9 mouse cellular contexts compared by ENCODE assay signal in genomic region chr11:115173549-115174339, GRCm38 (mm10). TPM values are rescaled to one million over a fixed set of nuclear protein-coding genes. Genes with fewer than 3 reads are reported as not detected.
DNase-seq lines count a peak whose midpoint lies in the region; ATAC-seq and TF ChIP-seq lines count a peak whose summit lies in the region.
"Had no signal": no experiment of that assay in that cellular context is flagged by ENCODE, and none has a peak within 500 bp of the region (broad histone marks: within the 10 kb centered on the region; RNA-seq: fewer than 3 reads in every experiment).

No protein-coding gene starts in this region.

- H3K4me3 ChIP-seq in neural tube, embryonic 13.5 days: no peak overlapping the region
- no peak overlapping the region for H3K4me3 ChIP-seq in hindbrain, embryonic 16.5 days (ENCODE audit: low read length)
- no peak overlapping the region for H3K4me3 ChIP-seq in liver, embryonic 16.5 days (ENCODE audit: low read depth, low read length)
- no peak overlapping the region for H3K4me3 ChIP-seq in cerebellum, adult 2 months (replicated peaks; ENCODE audit: insufficient read depth, low read depth, low read length)

- H3K9ac ChIP-seq in neural tube, embryonic 13.5 days: no peak overlapping the region
- H3K9ac ChIP-seq in hindbrain, embryonic 16.5 days (ENCODE audit: low read depth, low read length): no peak overlapping the region; the same call in 1 of the 2 replicates
- H3K9ac ChIP-seq in liver, embryonic 16.5 days (ENCODE audit: low read depth, low read length): no peak overlapping the region; the same call in 1 of the 2 replicates

- peak overlapping the region; percentile 11; the same call in 1 of the 2 replicates for H3K4me2 ChIP-seq in neural tube, embryonic 13.5 days
- H3K4me2 ChIP-seq in hindbrain, embryonic 16.5 days (ENCODE audit: low read length): peak overlapping the region; percentile 23
- H3K4me2 ChIP-seq in liver, embryonic 16.5 days (ENCODE audit: low read depth, low read length): peak overlapping the region; percentile 14; the same call in 1 of the 2 replicates

- ATAC-seq in neural tube, embryonic 13.5 days (ENCODE audit: low read depth): no peak
- no peak for ATAC-seq in hindbrain, embryonic 16.5 days
- ATAC-seq in liver, embryonic 16.5 days (ENCODE audit: low read depth): no peak

- no peaks in the 10 kb centered on the region for H3K36me3 ChIP-seq in neural tube, embryonic 13.5 days
- H3K36me3 ChIP-seq in hindbrain, embryonic 16.5 days (ENCODE audit: control insufficient read depth, insufficient read depth, low read length): no peaks in the 10 kb centered on the region
- no peaks in the 10 kb centered on the region for H3K36me3 ChIP-seq in liver, embryonic 16.5 days (ENCODE audit: control insufficient read depth, insufficient read depth)

- DNase-seq in neural tube, embryonic 10.5 days (ENCODE audit: extremely low spot score, low spot score): no peak
- DNase-seq in thymus, postnatal 36 days: peak; percentile 42 to 49
- no peak for DNase-seq in right cerebral cortex, postnatal 14 days
- DNase-seq in cerebellum, adult 2 months: no peak
- DNase-seq in cerebellum, postnatal 25 days: no peak
- DNase-seq: cerebellum, postnatal 36 days had no signal

- 17% methylated on average over 16 of the region's 16 CpGs for WGBS in neural tube, embryonic 13.5 days
- 20% methylated on average over 16 of the region's 16 CpGs for WGBS in hindbrain, embryonic 16.5 days
- WGBS in liver, embryonic 16.5 days (ENCODE audit: insufficient replicate concordance): 18% methylated on average over 16 of the region's 16 CpGs
- WGBS in cerebellum, adult 2 months: 44% methylated on average over 16 of the region's 16 CpGs

- no peaks in the 10 kb centered on the region for H3K9me3 ChIP-seq in neural tube, embryonic 13.5 days
- H3K9me3 ChIP-seq in hindbrain, embryonic 16.5 days (ENCODE audit: control insufficient read depth, low read length): no peaks in the 10 kb centered on the region
- no peaks in the 10 kb centered on the region for H3K9me3 ChIP-seq in liver, embryonic 16.5 days (replicated peaks; ENCODE audit: control insufficient read depth, low read length)

- H3K27me3 ChIP-seq in neural tube, embryonic 13.5 days: peaks cover 11% of the 10 kb centered on the region
- H3K27me3 ChIP-seq in hindbrain, embryonic 16.5 days (replicated peaks; ENCODE audit: control insufficient read depth, insufficient read depth, low read length): peaks cover 4% of the 10 kb centered on the region; the same call in 1 of the 2 replicates
- no peaks in the 10 kb centered on the region for H3K27me3 ChIP-seq in liver, embryonic 16.5 days (ENCODE audit: control insufficient read depth, insufficient read depth, low read depth, low read length)
- H3K27me3 ChIP-seq in cerebellum, adult 2 months (ENCODE audit: control insufficient read depth, insufficient read depth, low read length): no peaks in the 10 kb centered on the region

- H3K27ac ChIP-seq in neural tube, embryonic 13.5 days (replicated peaks): no peak overlapping the region
- peak overlapping the region; percentile 29; the same call in 1 of the 2 replicates for H3K27ac ChIP-seq in hindbrain, embryonic 16.5 days (ENCODE audit: low read depth, low read length)
- no peak overlapping the region for H3K27ac ChIP-seq in liver, embryonic 16.5 days (ENCODE audit: low read length)
- no peak overlapping the region for H3K27ac ChIP-seq in cerebellum, adult 2 months (ENCODE audit: insufficient read depth, low read length)

- no peak for TF ChIP-seq POLR2A in cerebellum, adult 2 months (IDR thresholded peaks at IDR 0.05; ENCODE audit: borderline replicate concordance, insufficient read depth, low read length)

- peaks cover 84% of the 10 kb centered on the region for H3K4me1 ChIP-seq in neural tube, embryonic 13.5 days (replicated peaks)
- H3K4me1 ChIP-seq in hindbrain, embryonic 16.5 days (ENCODE audit: control insufficient read depth, insufficient read depth, low read depth, low read length): peaks cover 49% of the 10 kb centered on the region
- peaks cover 39% of the 10 kb centered on the region for H3K4me1 ChIP-seq in liver, embryonic 16.5 days (ENCODE audit: control insufficient read depth, low read depth, low read length)
- peaks cover 23% of the 10 kb centered on the region for H3K4me1 ChIP-seq in cerebellum, adult 2 months (ENCODE audit: control insufficient read depth, insufficient read depth, low read length)

- no peak for TF ChIP-seq CTCF in cerebellum, adult 2 months (IDR thresholded peaks at IDR 0.05; ENCODE audit: borderline replicate concordance, insufficient read depth, low read depth, low read length)

RNA-seq across cellular contexts. Expression of gene Slc9a3r1, which starts 10.6 kb away (rescaled TPM):
- 50.6 and 58.1 TPM in 2 replicates for polyA plus RNA-seq in neural tube, embryonic 13.5 days (2015; fragmentation: Nextera tagmentation; extraction: Ambion mirVana)
- polyA plus RNA-seq in hindbrain, embryonic 16.5 days (2015; fragmentation: Nextera tagmentation; extraction: Ambion mirVana): 81.5 and 93.4 TPM in 2 replicates
- polyA plus RNA-seq in liver, embryonic 16.5 days (2015; fragmentation: Nextera tagmentation; extraction: Ambion mirVana): 78.8 and 88.7 TPM in 2 replicates
- 87.2 and 87.9 TPM in 2 replicates for polyA plus RNA-seq in cerebellum, adult 2 months (2012; rRNA removed)

RNA-seq across cellular contexts. Expression of gene Tmem104, which starts 13.5 kb away (rescaled TPM):
- polyA plus RNA-seq in neural tube, embryonic 13.5 days (2015; fragmentation: Nextera tagmentation; extraction: Ambion mirVana): 11.6 and 11.8 TPM in 2 replicates
- polyA plus RNA-seq in hindbrain, embryonic 16.5 days (2015; fragmentation: Nextera tagmentation; extraction: Ambion mirVana): 12.3 and 13.1 TPM in 2 replicates
- polyA plus RNA-seq in liver, embryonic 16.5 days (2015; fragmentation: Nextera tagmentation; extraction: Ambion mirVana): 5.9 and 6.4 TPM in 2 replicates
- polyA plus RNA-seq in cerebellum, adult 2 months (2012; rRNA removed): 12.5 and 13.3 TPM in 2 replicates

RNA-seq across cellular contexts. Expression of gene Nat9, which starts 13.9 kb away (rescaled TPM):
- 16.3 and 24.1 TPM in 2 replicates for polyA plus RNA-seq in neural tube, embryonic 13.5 days (2015; fragmentation: Nextera tagmentation; extraction: Ambion mirVana)
- polyA plus RNA-seq in hindbrain, embryonic 16.5 days (2015; fragmentation: Nextera tagmentation; extraction: Ambion mirVana): 20.9 and 24.6 TPM in 2 replicates
- 12.7 TPM in 2 replicates for polyA plus RNA-seq in liver, embryonic 16.5 days (2015; fragmentation: Nextera tagmentation; extraction: Ambion mirVana)
- 30.8 and 37.5 TPM in 2 replicates for polyA plus RNA-seq in cerebellum, adult 2 months (2012; rRNA removed)

RNA-seq across cellular contexts. Expression of gene Cd300lf, which starts 40.0 kb away (rescaled TPM):
- 0.14 TPM in 1 of 2 replicates, not detected in the other for polyA plus RNA-seq in neural tube, embryonic 13.5 days (2015; fragmentation: Nextera tagmentation; extraction: Ambion mirVana)
- polyA plus RNA-seq in hindbrain, embryonic 16.5 days (2015; fragmentation: Nextera tagmentation; extraction: Ambion mirVana): 0.29 and 0.32 TPM in 2 replicates
- polyA plus RNA-seq in liver, embryonic 16.5 days (2015; fragmentation: Nextera tagmentation; extraction: Ambion mirVana): 4.0 and 5.5 TPM in 2 replicates
- 0.57 and 0.72 TPM in 2 replicates for polyA plus RNA-seq in cerebellum, adult 2 months (2012; rRNA removed)

Comparison
In these comparisons a context has a peak if more than half of its experiments do, and no peak if none do; other contexts are left out.
1. DNase-seq: peak in thymus, postnatal 36 days (2 of 2); none in neural tube, embryonic 10.5 days (single experiment), right cerebral cortex, postnatal 14 days (single experiment), cerebellum, adult 2 months (0 of 2) and cerebellum, postnatal 25 days (0 of 2).
2. Peak in every context shown above with its lines, with median percentiles within 50 percentile points of each other: H3K4me2 ChIP-seq.